Mouse (Mus musculus): ENCODE data around the gene Olfr669.
"Not testable (repeated sequence)": the region's sequence is repeated elsewhere in the genome, so short reads cannot be mapped to it uniquely, and the experiment has no call there.

Gene Olfr669

DNA sequence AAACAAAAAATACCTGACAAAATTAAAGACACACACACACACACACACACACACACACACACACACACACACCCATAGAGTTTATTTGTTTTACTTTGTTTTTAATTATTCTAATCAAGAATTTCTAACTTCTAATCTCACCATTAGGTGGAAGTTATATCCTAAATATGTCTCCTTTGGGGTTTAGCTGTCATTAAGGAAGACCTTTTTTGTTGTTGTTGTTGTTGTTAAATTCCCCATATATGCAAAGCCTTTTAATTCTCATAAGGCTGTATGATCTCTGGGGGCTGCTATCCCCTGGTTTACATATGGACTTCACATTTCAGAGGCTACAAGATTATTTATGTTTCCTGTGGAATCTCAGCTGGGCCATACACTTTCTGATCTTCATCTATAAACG lies at the start of gene Olfr669:
TSS of gene Olfr669 (plus strand) at position 301 of the 400 bp plus-strand sequence.
- DNase-seq (ENCODE audit: low spot score) = no peak

DNA sequence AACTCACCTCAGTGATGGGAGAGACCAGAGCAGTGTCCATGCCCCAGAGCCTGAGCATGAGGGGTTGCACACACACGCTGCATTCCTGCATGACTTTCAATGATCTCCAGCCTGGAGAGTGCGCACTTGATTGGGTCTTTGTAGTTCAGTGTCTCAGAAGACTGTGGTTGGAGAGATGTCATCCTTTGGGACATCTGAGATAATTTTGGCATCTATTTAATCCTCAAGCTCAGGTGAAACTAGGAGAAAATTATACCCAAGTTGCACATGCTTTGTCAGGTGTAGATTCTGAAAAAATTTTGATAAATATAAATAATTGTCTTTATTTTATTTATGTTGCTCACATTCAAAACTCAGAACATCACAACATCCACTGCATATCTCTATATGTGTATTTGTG lies 38.2 kb upstream of the Olfr669 start, which contains the start of gene Olfr666:
TSS of gene Olfr666 (minus strand) at position 101 of the 400 bp plus-strand sequence.
- no peak for DNase-seq (ENCODE audit: low spot score)

DNA sequence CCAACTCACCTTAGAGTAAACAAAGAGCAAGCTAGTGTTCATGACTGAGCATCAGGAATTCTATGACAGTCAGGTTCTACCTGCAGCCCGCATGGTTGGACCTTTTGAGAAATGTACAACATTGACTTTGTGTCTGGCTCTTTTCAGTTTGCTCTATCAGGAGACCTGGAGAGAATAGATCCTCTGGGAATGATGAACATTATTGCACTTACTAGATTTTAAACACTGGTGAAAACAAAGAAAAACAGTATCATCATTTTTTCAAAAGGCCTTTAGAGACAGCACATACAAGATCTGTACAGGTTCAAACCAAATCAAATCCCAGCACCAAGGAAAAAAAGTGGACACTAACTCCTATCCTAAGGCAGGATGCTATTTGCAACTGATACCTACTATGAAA lies 12.7 kb upstream of the Olfr669 start, which contains the start of gene Olfr667:
TSS of gene Olfr667 (minus strand) at position 101 of the 400 bp plus-strand sequence.
- no peak for DNase-seq (ENCODE audit: low spot score)

DNA sequence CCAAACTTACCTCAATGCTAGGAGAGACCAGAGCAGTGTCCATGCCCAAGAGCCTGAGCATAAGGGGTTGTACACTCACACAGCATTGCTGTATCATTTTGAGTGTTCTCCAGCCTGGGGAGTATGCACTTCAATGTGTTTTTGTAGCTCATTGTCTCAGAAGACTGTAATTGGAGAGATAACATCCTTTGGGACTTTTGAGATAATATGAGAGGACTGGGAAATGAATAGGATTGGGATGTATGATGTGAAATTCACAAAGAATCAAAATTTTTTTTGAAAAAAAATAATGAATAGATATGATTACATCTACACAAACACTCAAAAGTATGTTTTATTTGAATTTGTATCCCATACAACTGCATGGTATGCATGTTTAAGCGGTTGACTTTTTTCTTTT lies 6.1 kb upstream of the Olfr669 start, which contains the start of gene Olfr668:
TSS of gene Olfr668 (minus strand) at position 101 of the 400 bp plus-strand sequence.
- DNase-seq (ENCODE audit: low spot score) = no peak

GRCm38 (mm10) chr7:104950234-104950633 lies 16.2 kb downstream of the Olfr669 start:
- DNase-seq (ENCODE audit: low spot score) = not testable (repeated sequence)

DNA sequence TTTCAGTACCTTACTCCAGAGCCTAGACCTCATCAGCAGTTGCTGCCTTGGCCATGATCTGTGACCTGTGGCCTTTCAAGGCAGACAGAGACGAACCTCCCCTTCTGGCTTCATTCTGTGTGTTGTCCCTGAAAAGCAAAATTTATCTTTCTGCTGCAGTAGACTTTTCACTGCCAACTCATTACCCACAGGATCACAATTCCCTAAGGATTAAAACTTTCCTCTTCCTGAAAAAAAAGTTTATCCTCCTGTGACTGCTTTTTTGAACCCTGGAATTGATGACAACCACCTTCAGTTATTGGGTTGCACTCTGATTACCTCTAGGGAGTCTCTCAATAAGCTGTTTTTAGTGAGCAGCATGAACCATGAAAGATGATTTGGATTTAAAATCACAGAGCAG lies 28.5 kb downstream of the Olfr669 start, which contains the start of gene Olfr670:
TSS of gene Olfr670 (minus strand) at position 101 of the 400 bp plus-strand sequence.
- no peak for DNase-seq (ENCODE audit: low spot score)

GRCm38 (mm10) chr7:104972507-104972906 lies 38.5 kb downstream of the Olfr669 start:
- DNase-seq (ENCODE audit: low spot score) = not testable (repeated sequence)

- no peak for DNase-seq (ENCODE audit: low spot score)
Observed at GRCm38 (mm10) chr7:104979026-104979425, 45.0 kb downstream of the Olfr669 start, which contains the start of gene Olfr671. Gene Olfr671, minus strand, starts transcription at chr7:104979126.

All from ovary, postnatal 10 days (tissue).